Mouse (Mus musculus) splenic B cell, adult 2 months (primary cell): ENCODE measurements around the gene Kti12.

ENCODE experiments used
- DNase-seq: peaks from one replicate; pipeline ENCODE4 v3.0.0-alpha.2; 2011; ENCODE audit warnings: low read depth, low spot score
- H3K27me3 ChIP-seq: 2 replicates; pipeline ENCODE4 v1.6.1; 2012; ENCODE audit warnings: mild to moderate bottlenecking, low read length, moderate library complexity, mixed read lengths; ENCODE audit not compliant: control insufficient read depth, poor library complexity, insufficient read depth, severe bottlenecking
- H3K36me3 ChIP-seq: 2 replicates; pipeline ENCODE4 v1.6.1; 2012; ENCODE audit warnings: mild to moderate bottlenecking, low read length, moderate library complexity, mixed read lengths; ENCODE audit not compliant: control insufficient read depth, poor library complexity, insufficient read depth, severe bottlenecking

Kti12 gene

DNA sequence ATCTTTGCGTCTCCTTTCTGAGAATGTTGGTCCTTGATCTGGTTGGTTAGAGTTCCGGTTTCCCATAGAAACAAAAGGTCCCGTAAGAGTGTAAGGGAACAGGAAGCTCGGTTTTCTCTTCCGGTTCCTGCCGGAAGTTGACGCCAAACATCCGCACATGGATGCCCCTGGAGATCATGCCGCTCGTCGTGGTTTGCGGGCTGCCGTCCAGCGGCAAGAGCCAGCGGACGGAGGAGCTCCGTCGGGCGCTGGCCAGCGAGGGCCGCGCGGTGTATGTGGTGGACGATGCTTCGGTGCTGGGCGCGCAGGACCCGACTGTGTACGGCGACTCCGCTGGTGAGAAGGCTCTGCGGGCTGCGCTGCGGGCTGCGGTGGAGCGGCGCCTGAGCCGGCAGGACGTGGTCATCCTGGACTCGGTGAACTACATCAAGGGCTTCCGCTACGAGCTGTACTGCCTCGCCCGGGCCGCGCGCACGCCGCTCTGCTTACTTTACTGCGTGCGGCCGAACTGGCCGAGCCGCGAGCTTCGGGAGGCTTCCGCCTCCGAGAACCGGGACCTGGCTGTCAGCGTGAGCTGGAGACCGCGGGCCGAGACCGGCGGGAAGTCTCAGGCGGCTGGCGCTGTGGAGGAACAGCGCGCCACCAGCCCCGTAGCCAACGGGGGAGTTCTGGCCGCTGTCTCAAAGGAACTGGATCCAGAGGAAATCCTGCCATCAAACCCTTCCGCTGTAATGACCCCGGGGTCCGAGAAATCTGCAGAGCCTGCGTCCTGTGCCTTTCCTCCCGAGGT, at the start of gene Kti12:
Kti12 (plus strand) TSS at position 71 of the 790 bp plus-strand sequence.
- peak; percentile 77 for DNase-seq
- H3K27me3 ChIP-seq, result no peaks in the 10 kb centered on the region
- no peaks in the 10 kb centered on the region for H3K36me3 ChIP-seq

DNA sequence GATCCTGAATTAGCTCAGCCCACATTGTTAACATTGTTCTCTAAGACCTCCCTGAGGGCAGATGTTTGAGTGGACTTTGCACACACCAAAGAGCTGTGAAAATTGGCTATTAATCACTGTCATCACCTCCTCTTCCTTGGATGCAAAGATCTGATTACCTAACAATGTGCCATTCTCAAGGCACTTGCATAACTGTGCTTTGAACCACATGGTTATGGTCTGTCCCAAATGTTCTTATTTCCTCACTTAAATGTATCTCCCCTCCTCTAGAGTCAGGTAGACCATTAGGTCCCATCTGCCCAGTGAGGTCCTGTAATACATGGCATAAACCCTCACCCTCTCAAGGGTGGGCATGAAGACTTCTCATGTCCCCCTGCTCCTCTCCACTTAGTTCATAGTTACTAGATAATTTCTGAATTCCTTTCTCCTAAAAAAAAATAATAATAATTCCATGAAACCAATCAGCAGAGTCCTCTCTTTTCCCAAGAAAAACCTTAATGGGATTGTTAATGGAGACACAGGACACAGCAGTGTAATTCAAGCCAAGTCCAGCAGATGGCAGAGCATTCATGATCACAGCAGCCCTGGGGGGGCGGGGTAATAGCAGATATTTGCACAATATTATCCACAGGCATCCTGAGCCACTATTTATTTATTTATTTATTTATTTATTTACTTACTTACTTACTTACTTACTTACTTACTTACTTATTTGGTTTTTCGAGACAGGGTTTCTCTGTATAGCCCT, 49.3 kb upstream of the Kti12 start:
- peak; percentile 73 for DNase-seq
- H3K27me3 ChIP-seq, result peaks cover 2% of the 10 kb centered on the region; the same call in 1 of the 2 replicates
- no peaks in the 10 kb centered on the region for H3K36me3 ChIP-seq

DNA sequence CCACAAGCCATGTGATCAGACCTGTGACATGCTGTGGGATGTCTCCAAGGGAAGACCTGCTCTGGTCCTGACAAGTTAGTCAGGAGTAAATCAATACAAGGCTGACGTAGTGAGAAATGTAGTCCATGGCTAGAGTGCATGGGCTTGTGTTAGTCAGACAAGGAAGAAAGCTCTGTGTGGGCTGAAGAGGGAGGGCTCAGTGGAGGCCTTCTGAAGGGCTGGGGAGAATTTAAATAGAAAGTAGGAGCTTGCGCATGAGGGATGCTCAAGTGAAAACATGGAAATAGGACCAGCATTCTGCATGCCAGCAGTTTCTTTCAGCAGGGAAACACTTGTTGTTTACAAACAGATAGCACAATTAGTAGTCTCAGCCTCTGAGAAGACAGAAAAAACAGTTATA, 44.0 kb upstream of the Kti12 start:
- DNase-seq, result no peak
- H3K36me3 ChIP-seq, result no peaks in the 10 kb centered on the region

DNA sequence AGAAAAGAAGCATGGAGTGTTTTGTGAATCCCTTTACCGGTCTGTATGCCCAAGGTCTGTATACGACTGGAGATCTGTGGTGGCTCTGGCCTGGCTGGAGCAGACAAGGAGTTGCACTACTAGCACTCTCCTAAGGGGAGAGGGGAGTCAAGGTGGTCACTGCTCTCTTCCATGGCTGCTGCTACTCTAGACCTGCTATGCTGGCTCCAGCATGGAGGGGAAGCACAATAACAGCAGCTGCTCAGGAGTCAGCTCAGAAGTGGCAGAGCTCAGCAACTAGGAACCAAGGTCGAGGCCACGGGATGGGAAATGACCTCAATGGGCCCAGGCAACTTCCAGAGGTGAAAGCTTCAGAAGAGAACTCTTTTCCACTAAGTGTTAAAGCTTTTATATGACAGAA, 36.4 kb upstream of the Kti12 start:
- Histone ChIP-seq H3K36me3 (no peaks in the 10 kb centered on the region), H3K27me3 (no peaks in the 10 kb centered on the region)
- no peak for DNase-seq

More for the DNA sequence above, 44.0 kb upstream of the Kti12 start:
- peaks cover 2% of the 10 kb centered on the region; the same call in 1 of the 2 replicates for H3K27me3 ChIP-seq

DNA sequence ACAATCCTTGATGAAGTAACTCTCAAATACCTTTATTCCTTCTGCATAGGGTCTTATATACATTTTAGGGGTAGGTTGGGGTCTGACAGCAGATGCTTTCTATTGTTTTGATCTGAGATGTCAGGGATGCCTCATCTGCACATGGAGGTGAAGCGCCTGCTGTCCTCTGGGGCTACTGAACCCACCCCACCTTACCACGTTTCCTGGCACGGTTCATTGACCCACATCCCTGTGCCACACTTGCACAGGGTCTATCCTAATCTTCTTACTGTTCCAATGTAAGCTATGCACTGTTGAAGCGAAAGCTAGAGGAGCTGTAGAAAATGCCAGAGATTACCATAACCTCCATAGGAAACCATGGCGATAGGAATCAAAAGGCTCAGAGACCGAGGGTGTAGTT, 36.0 kb upstream of the Kti12 start:
- H3K27me3 ChIP-seq, result no peaks in the 10 kb centered on the region
- no peaks in the 10 kb centered on the region for H3K36me3 ChIP-seq
- DNase-seq, result no peak

DNA sequence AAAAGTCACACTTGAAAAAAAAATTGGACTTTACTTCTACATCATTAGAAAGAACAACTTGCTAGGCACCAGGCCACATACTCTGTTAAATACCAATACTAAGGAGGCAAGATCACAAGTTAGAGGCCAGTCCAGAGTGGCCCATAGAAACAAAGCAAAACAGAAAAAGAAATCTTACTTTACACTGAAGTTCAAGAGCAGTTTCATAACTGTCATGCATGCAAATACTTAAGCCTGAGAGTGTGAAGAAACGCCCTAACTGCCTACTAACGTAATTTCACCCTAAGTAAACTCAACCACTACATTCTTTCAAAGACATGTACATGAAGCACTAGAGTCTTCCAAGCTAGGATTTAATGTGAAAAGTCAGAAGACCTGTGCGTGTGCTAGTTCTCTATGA, 21.9 kb upstream of the Kti12 start:
- Histone ChIP-seq H3K27me3 (no peaks in the 10 kb centered on the region), H3K36me3 (peaks cover 6% of the 10 kb centered on the region)
- no peak for DNase-seq

DNA sequence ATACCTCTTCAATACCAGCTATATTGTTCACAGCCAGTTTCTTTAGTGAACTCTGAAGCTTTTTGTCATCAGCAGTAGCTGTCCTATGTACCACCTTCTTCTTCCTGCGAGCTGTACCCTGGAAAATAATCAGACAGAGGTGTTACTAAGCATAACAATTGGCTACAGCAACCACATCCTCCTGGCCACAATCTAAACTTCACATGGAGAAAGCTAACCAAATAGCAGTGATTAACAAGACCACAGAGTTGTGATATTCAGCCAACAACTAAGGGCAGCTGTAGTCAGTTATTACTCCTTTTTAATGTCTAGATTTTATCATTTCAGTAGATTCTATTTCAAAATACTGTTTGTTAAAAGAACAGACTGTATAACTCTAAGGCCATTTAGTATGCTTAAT, 21.5 kb upstream of the Kti12 start:
- Histone ChIP-seq H3K36me3 (peaks cover 6% of the 10 kb centered on the region), H3K27me3 (no peaks in the 10 kb centered on the region)
- no peak for DNase-seq

DNA sequence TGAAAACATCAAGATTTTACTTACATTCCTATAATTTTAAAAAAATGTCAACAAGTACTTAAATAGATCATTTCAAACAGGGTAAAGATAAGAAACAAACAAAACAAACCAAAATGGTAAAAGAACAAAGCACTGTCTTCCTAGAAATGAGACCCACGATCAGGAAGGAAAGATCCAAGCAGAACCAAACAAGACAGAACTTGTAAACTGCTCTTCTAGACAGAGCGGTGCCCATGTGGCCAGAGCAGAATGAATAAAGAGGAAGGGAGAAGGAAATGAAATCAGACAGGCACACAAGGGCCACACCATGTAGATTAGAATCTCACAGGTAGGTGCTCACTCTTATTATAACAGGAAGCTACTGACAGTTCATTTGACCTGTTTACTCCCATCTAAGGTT, 20.9 kb upstream of the Kti12 start:
- DNase-seq, result no peak
- H3K36me3 ChIP-seq, result peaks cover 6% of the 10 kb centered on the region
- no peaks in the 10 kb centered on the region for H3K27me3 ChIP-seq

DNA sequence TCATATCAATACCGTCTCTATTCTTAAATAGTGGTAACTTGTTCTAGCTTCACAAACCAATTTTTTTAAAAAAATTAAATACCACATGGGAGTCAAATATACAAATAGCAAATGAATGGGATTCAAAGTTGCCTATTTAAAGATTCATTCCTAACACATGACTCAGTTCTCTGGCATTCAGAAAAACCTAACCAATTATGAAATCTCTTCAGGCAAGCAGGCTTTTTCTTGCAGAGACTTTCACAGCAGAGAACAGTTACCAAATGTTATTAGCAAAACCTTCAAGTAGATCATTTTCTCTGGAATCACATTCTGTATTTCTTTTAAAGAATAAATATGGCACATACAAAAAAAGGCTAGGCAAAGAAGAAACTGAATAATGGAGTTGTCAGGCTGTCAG, 16.9 kb upstream of the Kti12 start:
- no peaks in the 10 kb centered on the region; the same call in 1 of the 2 replicates for H3K36me3 ChIP-seq
- H3K27me3 ChIP-seq, result no peaks in the 10 kb centered on the region
- no peak for DNase-seq

DNA sequence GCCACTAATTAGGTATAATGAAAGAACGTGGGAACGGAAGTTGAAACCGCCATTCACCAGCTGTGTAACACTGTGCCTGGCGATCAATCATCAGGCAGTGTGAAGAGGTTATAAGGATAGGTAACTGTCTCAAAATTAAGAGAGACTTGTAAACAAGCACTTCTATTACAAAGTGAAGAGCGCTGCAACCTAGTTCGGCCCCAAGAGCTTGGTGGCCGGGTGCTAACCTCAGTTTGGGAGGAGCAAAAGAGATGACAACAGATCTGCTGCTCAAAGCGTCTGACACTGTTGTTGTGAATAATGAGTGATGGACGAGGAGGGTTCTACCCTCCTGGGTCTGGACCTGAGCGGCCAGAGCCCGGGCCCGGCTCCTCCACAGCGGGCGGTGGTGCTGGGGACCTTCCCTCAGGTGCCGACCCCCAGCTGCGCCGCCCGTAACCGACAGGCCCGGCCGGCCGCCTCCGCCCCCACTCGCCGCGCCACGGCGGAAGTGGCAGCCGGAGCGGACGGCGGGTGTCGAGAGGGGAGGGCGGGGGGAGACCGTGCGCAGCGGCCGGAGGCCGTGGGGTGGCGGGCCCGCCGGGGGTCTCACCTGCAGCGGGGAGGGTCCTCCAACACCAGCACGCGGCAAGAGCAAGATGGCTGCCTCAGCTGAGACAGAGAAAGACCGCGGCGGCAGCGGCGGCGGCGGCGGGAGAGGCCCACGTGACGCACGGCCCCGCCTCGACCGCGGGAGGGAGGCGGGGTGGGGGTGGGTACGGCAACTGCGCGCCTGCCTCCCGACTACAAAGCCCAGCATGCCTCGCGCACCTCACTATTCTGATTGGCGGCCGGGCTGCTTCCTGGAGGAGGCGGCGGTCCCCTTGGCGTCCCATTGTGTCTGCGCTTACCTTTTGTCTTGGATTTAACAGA, 14.4 kb upstream of the Kti12 start, which contains the start of gene Btf3l4:
Btf3l4 (minus strand) TSS at position 699 of the 912 bp plus-strand sequence.
- Histone ChIP-seq H3K36me3 (no peaks in the 10 kb centered on the region), H3K27me3 (no peaks in the 10 kb centered on the region)
- DNase-seq, result peak; percentile 94

DNA sequence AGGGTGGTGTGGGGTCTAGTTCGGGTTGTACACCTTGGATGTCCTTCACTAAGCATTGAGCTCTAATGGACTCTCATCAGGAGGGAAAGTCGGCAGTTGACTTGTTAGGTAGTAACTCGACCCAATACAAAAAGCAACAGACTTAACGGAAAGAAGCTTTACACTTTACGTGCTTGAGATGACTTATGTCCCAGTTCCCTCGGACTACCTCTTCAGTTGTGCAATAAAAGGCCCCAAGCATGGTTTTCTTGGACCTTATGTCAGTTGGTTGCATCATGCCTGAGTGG, 13.8 kb upstream of the Kti12 start:
- DNase-seq, result no peak
- Histone ChIP-seq H3K36me3 (no peaks in the 10 kb centered on the region), H3K27me3 (no peaks in the 10 kb centered on the region)

DNA sequence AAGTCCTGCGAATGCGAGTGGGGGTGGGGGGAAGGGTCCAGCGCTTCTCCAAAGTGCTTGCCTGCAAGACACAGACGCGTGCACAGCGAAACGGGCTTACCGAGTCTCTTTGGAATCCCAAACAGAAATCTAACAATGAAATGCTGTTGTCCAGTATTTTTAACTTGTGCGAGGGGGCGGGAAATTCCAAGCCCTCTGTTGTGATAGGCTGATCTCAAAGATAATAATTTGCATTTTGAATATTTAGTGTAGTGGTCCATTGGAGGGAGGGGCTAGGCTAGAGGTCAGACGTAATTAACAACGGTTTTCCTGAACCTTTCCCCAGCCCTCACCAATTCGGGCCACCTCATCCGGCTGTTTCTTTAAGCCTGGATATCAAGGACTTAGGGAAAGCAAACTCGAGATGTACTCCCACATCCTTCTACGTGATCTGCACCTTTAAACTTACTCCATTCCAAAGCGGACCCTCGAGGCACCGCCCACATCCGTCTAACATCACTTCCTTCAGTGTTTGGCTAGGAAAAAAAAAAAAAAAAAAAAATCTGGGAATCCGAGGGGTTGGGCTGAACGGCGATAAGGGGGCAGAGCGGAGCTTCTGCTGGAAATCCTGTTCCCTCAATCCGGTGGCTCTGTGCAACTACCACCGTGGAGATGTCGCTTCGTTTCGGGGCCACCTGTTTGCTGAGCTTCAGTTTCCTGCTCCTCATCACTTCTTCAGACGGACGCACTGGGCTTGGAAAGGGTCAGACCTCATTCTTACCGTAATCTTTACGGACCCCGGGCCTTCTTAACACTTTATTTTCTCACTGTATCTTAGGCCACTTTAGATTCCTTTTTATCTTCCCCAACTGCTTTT, 13.2 kb upstream of the Kti12 start, which contains the start of gene Txndc12:
Txndc12 (plus strand) TSS at position 487 of the 856 bp plus-strand sequence.
- Histone ChIP-seq H3K27me3 (no peaks in the 10 kb centered on the region), H3K36me3 (no peaks in the 10 kb centered on the region)
- DNase-seq, result peak; percentile 74

DNA sequence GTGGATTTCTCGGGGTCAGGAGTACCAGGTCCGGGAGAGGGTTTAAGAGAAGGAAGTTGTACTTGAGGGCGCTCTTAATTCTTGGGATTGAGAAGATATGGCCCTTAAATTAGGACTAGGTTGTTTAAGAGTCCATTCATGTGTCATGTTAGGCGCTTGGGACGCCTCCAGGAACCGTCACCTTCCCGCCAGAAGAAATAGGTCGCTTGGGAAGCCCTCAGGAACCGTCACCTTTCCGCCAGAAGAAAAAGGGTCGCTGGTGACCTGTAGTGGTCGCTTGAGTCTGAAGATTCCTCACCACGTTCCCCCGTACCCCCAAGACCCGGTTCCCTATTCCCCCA, 12.6 kb upstream of the Kti12 start:
- Histone ChIP-seq H3K36me3 (no peaks in the 10 kb centered on the region), H3K27me3 (no peaks in the 10 kb centered on the region)
- peak; percentile 9 for DNase-seq

DNA sequence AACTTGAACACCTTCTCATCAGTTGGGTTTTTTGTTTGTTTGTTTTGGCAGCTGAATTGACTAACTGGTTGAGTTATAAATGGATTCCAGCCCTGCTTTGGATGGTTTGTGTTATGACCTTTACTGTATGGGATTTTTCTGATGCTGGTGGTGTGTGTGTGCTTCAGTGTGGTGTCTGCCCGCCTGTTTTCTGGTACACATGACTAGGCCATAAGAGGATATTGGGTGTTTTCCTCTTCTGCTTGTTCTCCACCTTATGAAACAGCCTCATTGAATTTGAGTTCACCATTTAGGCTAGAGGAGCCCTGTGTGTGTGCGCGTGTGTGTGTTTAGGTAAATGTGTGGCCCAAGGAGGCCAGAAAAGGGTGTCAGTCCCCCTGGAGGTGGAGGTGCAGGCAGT, 12.1 kb upstream of the Kti12 start:
- no peaks in the 10 kb centered on the region for H3K27me3 ChIP-seq
- DNase-seq, result peak; percentile 36

More for the DNA sequence above, 12.1 kb upstream of the Kti12 start:
- no peaks in the 10 kb centered on the region for H3K36me3 ChIP-seq
